Mouse (Mus musculus): ENCODE data around the gene Dmbx1. TPM values are rescaled to one million over a fixed set of nuclear protein-coding genes. Genes with fewer than 3 reads are reported as not detected.

Gene Dmbx1
- polyA plus RNA-seq, 3 experiments from 2014 or later = not detected

GRCm38 (mm10) chr4:115885846-115886245 is 53.9 kb downstream of the Dmbx1 start:
- no peak for ATAC-seq

GRCm38 (mm10) chr4:115884022-115884421 is 55.7 kb downstream of the Dmbx1 start, which contains the start of gene Kncn:
Gene Kncn (plus strand): TSS chr4:115884400.
- ATAC-seq = no peak

DNA sequence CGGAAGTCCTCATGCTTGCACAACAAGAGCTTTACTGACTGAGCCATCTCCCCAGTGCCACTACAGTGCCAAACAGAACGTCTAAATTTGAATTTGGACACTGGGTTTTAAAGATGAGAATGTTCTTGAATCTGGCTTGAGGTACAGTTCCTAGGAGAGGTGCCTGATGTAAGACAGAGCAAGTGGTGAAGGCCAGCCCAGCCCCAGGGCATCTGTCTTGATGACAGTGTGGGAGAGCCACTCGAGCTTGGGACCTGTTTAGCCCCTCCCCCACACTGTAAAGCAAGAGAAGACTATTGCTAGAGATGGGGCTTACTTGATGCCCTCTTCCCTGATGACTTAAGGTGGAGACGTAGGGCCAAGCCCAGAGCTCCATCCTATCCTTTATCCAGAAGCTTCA is 57.5 kb downstream of the Dmbx1 start:
- ATAC-seq = no peak

DNA sequence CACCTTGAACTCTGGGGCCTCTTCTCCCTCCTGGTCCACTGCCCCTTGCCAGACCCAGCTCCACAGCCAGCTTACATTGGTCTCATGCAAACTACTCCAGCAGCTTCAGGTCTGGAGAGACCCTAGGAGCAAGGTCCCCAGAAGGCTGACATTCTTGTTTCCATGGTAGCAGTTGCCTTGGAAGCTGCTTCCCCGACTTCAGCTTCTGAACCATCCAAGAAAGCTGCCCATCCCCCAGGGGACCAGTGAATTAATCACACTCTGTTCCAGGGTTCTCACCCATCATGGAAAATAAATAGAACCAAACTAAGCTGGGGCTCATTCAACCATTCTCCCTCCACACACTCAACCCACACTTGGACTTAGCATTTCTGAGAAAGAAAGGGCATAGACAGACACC is 58.5 kb downstream of the Dmbx1 start:
- ATAC-seq = no peak

- no peak for ATAC-seq
These were observed 60.9 kb downstream of the Dmbx1 start for GRCm38 (mm10) chr4:115878828-115879227.

- no peak for ATAC-seq
These were observed 61.5 kb downstream of the Dmbx1 start for GRCm38 (mm10) chr4:115878216-115878678.

DNA sequence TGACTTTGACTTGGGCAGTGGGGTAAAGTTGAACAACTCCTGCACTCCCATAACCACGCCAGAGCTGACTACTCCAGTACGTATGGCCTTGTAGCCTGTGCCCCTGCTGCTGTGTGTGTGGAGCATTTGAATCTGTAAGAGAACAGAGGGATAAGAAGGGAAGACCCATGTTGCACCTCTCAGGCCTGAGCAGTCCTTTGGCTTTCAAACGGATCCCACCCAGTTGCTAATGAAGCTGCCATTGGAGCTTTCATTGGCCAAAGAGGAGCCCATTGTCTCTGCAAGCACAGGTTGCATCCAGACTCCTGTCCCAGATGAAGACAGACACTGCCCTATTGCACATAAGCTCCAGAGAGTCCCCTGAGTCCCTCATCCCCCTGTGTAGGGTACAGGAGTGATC is 66.5 kb downstream of the Dmbx1 start:
- no peak for ATAC-seq

GRCm38 (mm10) chr4:115869512-115870210 is 70.1 kb downstream of the Dmbx1 start:
- no peak for ATAC-seq

Other genes with a start within 250 kb of the Dmbx1 start
- gene Efcab14, start 202.2 kb downstream of the Dmbx1 start, polyA plus RNA-seq (2017; shearing (Covaris generic)) = 10 to 100 TPM; 41.0 to 50.5 (median 41.1) TPM
- 1 to 10 TPM in 1 of 3 experiments, not detected in 2; 1.0 TPM for gene Tex38, start 158.9 kb downstream of the Dmbx1 start, polyA plus RNA-seq (2017; shearing (Covaris generic))
- gene Atpaf1, start 155.1 kb downstream of the Dmbx1 start, polyA plus RNA-seq (2017; shearing (Covaris generic)) = 10 to 100 TPM; 17.7 to 20.9 (median 19.0) TPM
- 10 to 100 TPM in 2 of 3 experiments, 1 to 10 TPM in 1; 8.4 to 12.4 (median 10.2) TPM for gene Mob3c, start 111.8 kb downstream of the Dmbx1 start, polyA plus RNA-seq (2017; shearing (Covaris generic))
- 10 to 100 TPM; 34.8 to 45.1 (median 41.8) TPM for gene Mknk1, start 100.7 kb downstream of the Dmbx1 start, polyA plus RNA-seq (2017; shearing (Covaris generic))
- not detected for gene Kncn, start 55.5 kb downstream of the Dmbx1 start, polyA plus RNA-seq (2017; shearing (Covaris generic))
- not detected for gene 6430628N08Rik, start 49.3 kb downstream of the Dmbx1 start, polyA plus RNA-seq (2017; shearing (Covaris generic))
- 10 to 100 TPM; 29.0 to 64.8 (median 60.3) TPM for gene Faah, start 78.0 kb upstream of the Dmbx1 start, polyA plus RNA-seq (2017; shearing (Covaris generic))
- 10 to 100 TPM; 21.2 to 33.3 (median 29.9) TPM for gene Nsun4, start 114.0 kb upstream of the Dmbx1 start, polyA plus RNA-seq (2017; shearing (Covaris generic))
- gene Uqcrh, start 135.1 kb upstream of the Dmbx1 start, polyA plus RNA-seq (2017; shearing (Covaris generic)) = 100 to 1,000 TPM; 803 to 910 (median 862) TPM
- gene Lrrc41, start 135.3 kb upstream of the Dmbx1 start, polyA plus RNA-seq (2017; shearing (Covaris generic)) = 10 to 100 TPM; 16.5 to 19.0 (median 18.0) TPM
- gene Rad54l, start 183.8 kb upstream of the Dmbx1 start, polyA plus RNA-seq (2017; shearing (Covaris generic)) = 10 to 100 TPM in 1 of 3 experiments, 1 to 10 TPM in 2; 4.6 to 23.5 (median 5.7) TPM
- gene Pomgnt1, start 183.9 kb upstream of the Dmbx1 start, polyA plus RNA-seq (2017; shearing (Covaris generic)) = 10 to 100 TPM in 1 of 3 experiments, 1 to 10 TPM in 2; 7.5 to 11.5 (median 7.7) TPM
- gene Lurap1, start 211.4 kb upstream of the Dmbx1 start, polyA plus RNA-seq (2017; shearing (Covaris generic)) = under 1 TPM; 0.43 to 0.75 (median 0.63) TPM
- gene Tspan1, start 227.7 kb upstream of the Dmbx1 start, polyA plus RNA-seq (2017; shearing (Covaris generic)) = not detected
- gene 1700042G07Rik, start 233.4 kb upstream of the Dmbx1 start, polyA plus RNA-seq (2017; shearing (Covaris generic)) = not detected
- gene Gm49337, start 233.5 kb upstream of the Dmbx1 start, polyA plus RNA-seq (2017; shearing (Covaris generic)) = not detected

Measured in inflammation-experienced regulatory T-cells, adult 6 months (primary cell).